Mouse (Mus musculus) ES-E14 (cell line): ENCODE data around the gene Zfp493. TPM values are rescaled to one million over a fixed set of nuclear protein-coding genes. Genes with fewer than 3 reads are reported as not detected.
"Not testable (repeated sequence)": the region's sequence is repeated elsewhere in the genome, so short reads cannot be mapped to it uniquely, and the experiment has no call there.

Experiments used
- DNase-seq: peaks from one replicate; pipeline ENCODE4 v3.0.0-alpha.2; 2013; ENCODE audit warnings: low read depth, low spot score
- H3K27ac ChIP-seq: 2 replicates; pipeline ENCODE4 v1.5.1; 2012; ENCODE audit warnings: low read depth, mild to moderate bottlenecking, low read length, moderate library complexity, mixed read lengths; ENCODE audit not compliant: poor library complexity, insufficient read depth, severe bottlenecking
- H3K36me3 ChIP-seq: 2 replicates; pipeline ENCODE4 v1.6.1; 2012; ENCODE audit warnings: mild to moderate bottlenecking, low read length, moderate library complexity, mixed read lengths; ENCODE audit not compliant: control insufficient read depth, poor library complexity, insufficient read depth, severe bottlenecking
- H3K4me1 ChIP-seq, 2 experiments: fragments of 150-350 bp in 1 of 2; sonication (generic) in 1 of 2; 2 replicates each; pipeline ENCODE4 v1.6.1; 2012; ENCODE audit warnings: low read length in 2 of 2, mild to moderate bottlenecking in 1 of 2, mixed read lengths in 1 of 2; ENCODE audit not compliant: control insufficient read depth in 2 of 2, insufficient read depth in 2 of 2, poor library complexity in 1 of 2
- H3K4me3 ChIP-seq, 2 experiments: fragments of 150-350 bp in 1 of 2; sonication (generic) in 1 of 2; 2 replicates each; pipeline ENCODE4 v1.5.1; 2012; ENCODE audit warnings: low read length in 2 of 2, low read depth in 1 of 2, mild to moderate bottlenecking in 1 of 2, mixed read lengths in 1 of 2; ENCODE audit not compliant: insufficient read depth in 1 of 2, poor library complexity in 1 of 2, severe bottlenecking in 1 of 2
- H3K9ac ChIP-seq: 2 replicates; pipeline ENCODE4 v1.6.1; 2012; ENCODE audit warnings: low read depth, mild to moderate bottlenecking, low read length, mixed read lengths; ENCODE audit not compliant: poor library complexity, insufficient read depth, severe bottlenecking
- H3K9me3 ChIP-seq: fragments of 150-350 bp; sonication (generic); 2 replicates; pipeline ENCODE4 v1.6.1; 2012; ENCODE audit warnings: low read depth, mild to moderate bottlenecking, low read length; ENCODE audit not compliant: control insufficient read depth, insufficient read depth
- CHD2 ChIP-seq: IDR thresholded peaks from 2 replicates; pipeline ENCODE4 v1.6.1; 2014; ENCODE audit warnings: mild to moderate bottlenecking, low read depth, low read length, inconsistent platforms
- HCFC1 ChIP-seq: IDR thresholded peaks from 2 replicates; pipeline ENCODE4 v1.6.1; 2012; ENCODE audit warnings: low read length, inconsistent platforms, borderline replicate concordance; ENCODE audit not compliant: insufficient read depth
- MAFK ChIP-seq: IDR thresholded peaks from 2 replicates; pipeline ENCODE4 v1.6.1; 2014; ENCODE audit warnings: mild to moderate bottlenecking, low read depth, low read length, inconsistent platforms; ENCODE audit not compliant: insufficient read depth
- ZC3H11A ChIP-seq: IDR thresholded peaks from 2 replicates; pipeline ENCODE4 v1.6.1; 2012; ENCODE audit warnings: low read depth, mild to moderate bottlenecking, inconsistent platforms, low read length, borderline replicate concordance
- ZNF384 ChIP-seq: IDR thresholded peaks from 2 replicates; pipeline ENCODE4 v1.6.1; 2012; ENCODE audit warnings: low read depth, low read length, inconsistent platforms
- in situ Hi-C, 2 experiments: fragments of 600-800 bp; cut with MboI; formaldehyde crosslinking; loops; one replicate each; pipeline ENCODE4 v1.15.1; 2025; ENCODE audit warnings: low sequenced_read_pairs in 2 of 2, inconsistent platforms in 1 of 2; ENCODE audit not compliant: unreplicated experiment in 2 of 2
- total RNA-seq: library from RNA; depleted of rRNA; stranded (reverse); fragments of 300-350 nt; gene quantifications from 2 replicates; pipeline ENCODE4 v1.2.3, GENCODE M21; 2012

Gene Zfp493
- total RNA-seq, 1 experiment: 6.1 TPM

DNA sequence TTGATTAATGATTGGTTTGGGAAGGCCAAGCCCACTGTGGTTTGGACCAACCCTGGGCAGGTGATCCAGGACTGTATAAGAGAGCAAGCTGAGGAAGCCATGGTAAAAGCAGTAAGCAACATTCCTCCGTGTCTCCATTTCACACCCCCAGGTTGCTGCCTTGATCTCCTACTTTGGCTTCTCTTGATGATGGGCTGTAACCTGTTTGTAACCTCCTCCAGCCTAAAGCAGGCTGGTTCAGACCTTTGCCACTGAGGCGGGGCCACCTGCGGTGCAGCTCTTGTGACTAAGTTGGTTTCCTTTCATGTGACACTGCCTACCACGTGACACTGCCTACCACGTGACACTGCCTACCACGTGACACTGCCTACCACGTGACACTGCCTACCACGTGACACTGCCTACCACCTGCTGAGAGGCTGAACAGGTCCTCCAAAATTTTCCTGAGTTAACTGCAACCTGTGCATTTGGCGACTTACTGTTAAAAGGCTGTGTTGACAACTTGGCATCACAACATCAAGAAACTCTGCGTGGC lies 12.5 kb downstream of the Zfp493 start:
- peaks cover 0 to 4% of the 10 kb centered on the region in 2 experiments; a peak in 1 of 4 replicates for H3K4me1 ChIP-seq
- H3K9ac ChIP-seq: no peak overlapping the region
- H3K4me3 ChIP-seq: no peak overlapping the region; a peak in 1 of 4 replicates
- DNase-seq: peak; percentile 22
- H3K27ac ChIP-seq: peak overlapping the region; percentile 60
- H3K9me3 ChIP-seq: no peaks in the 10 kb centered on the region
- H3K36me3 ChIP-seq: no peaks in the 10 kb centered on the region
- in situ Hi-C loops: no loop called here
- TF ChIP-seq CHD2: no peak
- TF ChIP-seq ZC3H11A: no peak
- TF ChIP-seq ZNF384: no peak
- no peak for TF ChIP-seq MAFK
- no peak for TF ChIP-seq HCFC1

GRCm38 (mm10) chr13:67798618-67799017 lies 19.1 kb downstream of the Zfp493 start:
- Histone ChIP-seq H3K4me1 (no peaks in the 10 kb centered on the region), H3K9me3 (no peaks in the 10 kb centered on the region; the same call in 1 of the 2 replicates), H3K4me3 (no peak overlapping the region), H3K36me3 (no peaks in the 10 kb centered on the region), H3K27ac (peak overlapping the region; percentile 53; the same call in 1 of the 2 replicates), H3K9ac (no peak overlapping the region)
- no peak for DNase-seq
- TF ChIP-seq CHD2 (no peak), ZC3H11A (no peak), ZNF384 (no peak), HCFC1 (no peak), MAFK (no peak)
- in situ Hi-C loops: no loop called here

DNA sequence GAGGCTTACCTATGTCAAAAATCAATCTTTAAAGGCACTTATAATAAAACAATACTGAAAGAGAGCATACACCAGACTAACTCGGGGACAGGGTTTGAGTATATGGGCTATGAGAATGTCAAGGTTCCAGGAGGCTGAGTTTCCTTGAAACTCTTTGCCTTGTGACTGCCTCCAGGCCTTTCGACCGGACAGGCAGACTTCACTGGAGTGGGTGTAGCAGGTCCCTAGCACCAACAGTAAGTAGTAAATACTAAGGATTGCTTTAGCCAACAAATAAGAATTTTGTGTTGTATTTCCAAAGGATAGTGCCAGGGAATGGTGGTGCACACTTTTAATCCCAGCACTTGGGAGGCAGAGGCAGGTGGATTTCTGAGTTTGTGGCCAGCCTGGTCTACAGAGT lies 19.7 kb downstream of the Zfp493 start:
- DNase-seq, H3K4me3 ChIP-seq, H3K9me3 ChIP-seq, H3K4me1 ChIP-seq, in situ Hi-C loops, H3K9ac ChIP-seq, H3K36me3 ChIP-seq: not testable (repeated sequence)
- peak overlapping the region; percentile 96 for H3K27ac ChIP-seq

- no peak for DNase-seq
- Histone ChIP-seq H3K9me3 (no peaks in the 10 kb centered on the region), H3K27ac (no peak overlapping the region), H3K4me1 (peaks cover 0 to 4% of the 10 kb centered on the region in 2 experiments; a peak in 1 of 4 replicates), H3K4me3 (no peak overlapping the region), H3K36me3 (no peaks in the 10 kb centered on the region), H3K9ac (no peak overlapping the region)
- TF ChIP-seq ZNF384 (no peak), HCFC1 (no peak), ZC3H11A (no peak), MAFK (no peak), CHD2 (no peak)
- in situ Hi-C loops: no loop called here
Measured at GRCm38 (mm10) chr13:67811651-67812210, 32.2 kb downstream of the Zfp493 start.
